In genomic region chr1:167268360-167269063, GRCm38 (mm10) we compare ENCODE assay signal across 12 mouse cellular contexts. TPM values are rescaled to one million over a fixed set of nuclear protein-coding genes. Genes with fewer than 3 reads are reported as not detected.
DNase-seq lines count a peak whose midpoint lies in the region; ATAC-seq and TF ChIP-seq lines count a peak whose summit lies in the region.
"Had no signal": no experiment of that assay in that cellular context is flagged by ENCODE, and none has a peak within 500 bp of the region (broad histone marks: within the 10 kb centered on the region; RNA-seq: fewer than 3 reads in every experiment).

No protein-coding gene starts in this region.

- H3K9ac ChIP-seq in lung, embryonic 15.5 days = no peak overlapping the region
- H3K9ac ChIP-seq in intestine, embryonic 16.5 days (ENCODE audit: low read depth, low read length) = no peak overlapping the region
- no peak overlapping the region for H3K9ac ChIP-seq in midbrain, embryonic 13.5 days (replicated peaks)
- H3K9ac ChIP-seq: embryonic facial prominence, embryonic 12.5 days; kidney, embryonic 15.5 days had no signal

- H3K4me1 ChIP-seq in lung, embryonic 15.5 days = peaks cover 52% of the 10 kb centered on the region
- H3K4me1 ChIP-seq in intestine, embryonic 16.5 days (ENCODE audit: control insufficient read depth, insufficient read depth, low read length) = peaks cover 37% of the 10 kb centered on the region
- peaks cover 39% of the 10 kb centered on the region for H3K4me1 ChIP-seq in midbrain, embryonic 13.5 days (replicated peaks)

- peaks cover 81% of the 10 kb centered on the region for H3K79me2 ChIP-seq in myocyte (ENCODE audit: control insufficient read depth, insufficient read depth)

- no peak for TF ChIP-seq CTCF in gastrocnemius, adult 2 months (IDR thresholded peaks at IDR 0.05)

- WGBS in lung, embryonic 15.5 days = 85% methylated on average over 9 of the region's 9 CpGs
- WGBS in intestine, embryonic 16.5 days = 87% methylated on average over 9 of the region's 9 CpGs
- 88% methylated on average over 9 of the region's 9 CpGs for WGBS in midbrain, embryonic 13.5 days

- DNase-seq in gastrocnemius, adult 2 months = no peak
- no peak for DNase-seq in gastrocnemius, postnatal 4 days (ENCODE audit: low spot score in 2 of 2)
- DNase-seq in lung, postnatal 25 days (ENCODE audit: low spot score) = no peak
- DNase-seq in left cerebral cortex, postnatal 10 days (ENCODE audit: extremely low spot score in 1 of 2, low spot score in 2 of 2) = no peak
- DNase-seq: gastrocnemius, postnatal 10 days; retina, postnatal 1 day had no signal

- no peaks in the 10 kb centered on the region for H3K36me3 ChIP-seq in lung, embryonic 15.5 days
- H3K36me3 ChIP-seq in intestine, embryonic 16.5 days (ENCODE audit: control insufficient read depth, insufficient read depth, low read length) = no peaks in the 10 kb centered on the region
- no peaks in the 10 kb centered on the region for H3K36me3 ChIP-seq in myocyte (ENCODE audit: control insufficient read depth, insufficient read depth)
- H3K36me3 ChIP-seq in midbrain, embryonic 13.5 days = no peaks in the 10 kb centered on the region
- H3K36me3 ChIP-seq: embryonic facial prominence, embryonic 12.5 days had no signal

- H3K27ac ChIP-seq in gastrocnemius, adult 2 months = peak overlapping the region; percentile 85
- peak overlapping the region; percentile 93; the same call in 1 of the 2 replicates for H3K27ac ChIP-seq in lung, embryonic 15.5 days
- peak overlapping the region; percentile 54; the same call in 1 of the 2 replicates for H3K27ac ChIP-seq in intestine, embryonic 16.5 days (ENCODE audit: low read length)
- H3K27ac ChIP-seq in midbrain, embryonic 13.5 days = no peak overlapping the region

- peak overlapping the region; percentile 59 for H3K4me3 ChIP-seq in gastrocnemius, adult 2 months
- no peak overlapping the region for H3K4me3 ChIP-seq in lung, embryonic 15.5 days
- H3K4me3 ChIP-seq in intestine, embryonic 16.5 days (ENCODE audit: low read length) = no peak overlapping the region
- H3K4me3 ChIP-seq in myocyte = no peak overlapping the region
- no peak overlapping the region for H3K4me3 ChIP-seq in midbrain, embryonic 13.5 days (replicated peaks)
- H3K4me3 ChIP-seq: embryonic facial prominence, embryonic 12.5 days; kidney, embryonic 15.5 days had no signal

- intact Hi-C loops in gastrocnemius, adult 2 months (cut with DNase I) = loop anchor here (5.0 kb wide), 1 partner anchor 36 kb away; no protein-coding TSS in a partner anchor
- intact Hi-C loops in left cerebral cortex, postnatal 10 days (cut with DNase I) = no loop called here

- no peak for TF ChIP-seq POLR2A in myocyte (IDR thresholded peaks at IDR 0.05; ENCODE audit: insufficient read length, low read depth)

- H3K27me3 ChIP-seq in lung, embryonic 15.5 days = no peaks in the 10 kb centered on the region
- peaks cover 3% of the 10 kb centered on the region; the same call in 1 of the 2 replicates for H3K27me3 ChIP-seq in intestine, embryonic 16.5 days (replicated peaks; ENCODE audit: control insufficient read depth, insufficient read depth, low read length)
- H3K27me3 ChIP-seq in myocyte (ENCODE audit: control insufficient read depth, insufficient read depth, insufficient read length) = no peaks in the 10 kb centered on the region
- H3K27me3 ChIP-seq in midbrain, embryonic 13.5 days = no peaks in the 10 kb centered on the region
- H3K27me3 ChIP-seq: embryonic facial prominence, embryonic 12.5 days; kidney, embryonic 15.5 days had no signal

- peak overlapping the region; percentile 58; the same call in 1 of the 2 replicates for H3K4me2 ChIP-seq in lung, embryonic 15.5 days
- no peak overlapping the region for H3K4me2 ChIP-seq in intestine, embryonic 16.5 days (ENCODE audit: low read depth, low read length)
- peak overlapping the region; percentile 82 for H3K4me2 ChIP-seq in myocyte (ENCODE audit: low read depth)
- no peak overlapping the region for H3K4me2 ChIP-seq in midbrain, embryonic 13.5 days (replicated peaks)

- H3K9me3 ChIP-seq in lung, embryonic 15.5 days = no peaks in the 10 kb centered on the region
- no peaks in the 10 kb centered on the region for H3K9me3 ChIP-seq in intestine, embryonic 16.5 days (ENCODE audit: control insufficient read depth, low read length)
- no peaks in the 10 kb centered on the region for H3K9me3 ChIP-seq in midbrain, embryonic 13.5 days
- H3K9me3 ChIP-seq: embryonic facial prominence, embryonic 12.5 days; kidney, embryonic 15.5 days had no signal

- H3ac ChIP-seq in myocyte (ENCODE audit: control insufficient read depth, insufficient read length) = no peak overlapping the region

- no peak for ATAC-seq in lung, embryonic 15.5 days (ENCODE audit: borderline replicate concordance, extremely low read depth, low FRiP score, low TSS enrichment)
- no peak for ATAC-seq in intestine, embryonic 16.5 days
- no peak for ATAC-seq in midbrain, embryonic 13.5 days

TF ChIP-seq in myocyte, 11 proteins besides CTCF, POLR2A, EP300 and RAD21:
- TF ChIP-seq TCF3 (IDR thresholded peaks at IDR 0.05; ENCODE audit: insufficient read length, low read depth) (no peak), USF1 (IDR thresholded peaks at IDR 0.05; ENCODE audit: low read depth) (no peak), CEBPB (IDR thresholded peaks at IDR 0.05; ENCODE audit: insufficient read depth, poor library complexity, severe bottlenecking) (no peak), MYOD1 (IDR thresholded peaks at IDR 0.05; ENCODE audit: control insufficient read depth in 1 of 3, insufficient read length in 2 of 3, low read depth in 2 of 3) (no peak), TCF12 (IDR thresholded peaks at IDR 0.05; ENCODE audit: insufficient read depth, poor library complexity, severe bottlenecking) (no peak), E2F4 (IDR thresholded peaks at IDR 0.05; ENCODE audit: insufficient read depth) (no peak), REST (IDR thresholded peaks at IDR 0.05; ENCODE audit: insufficient read depth, insufficient read length) (no peak)
TF ChIP-seq in myocyte: peak in this region for 0.

RNA-seq across cellular contexts. Expression of gene Uck2, which starts 16.6 kb away (rescaled TPM):
- total RNA-seq in gastrocnemius, adult 2 months (2021) = 10 to 100 TPM; 14.1 to 22.4 TPM
- 10 to 100 TPM; 26.9 to 29.9 TPM for total RNA-seq in gastrocnemius, postnatal 4 days (2021)
- polyA plus RNA-seq in lung, embryonic 15.5 days (2015; fragmentation: Nextera tagmentation; extraction: Ambion mirVana) = 79.2 and 85.4 TPM in 2 replicates
- polyA plus RNA-seq in intestine, embryonic 16.5 days (2015; fragmentation: Nextera tagmentation; extraction: Ambion mirVana) = 30.8 and 36.8 TPM in 2 replicates
- polyA plus RNA-seq in myocyte (2012; fragmentation: generic; extraction: Trizol) = 66.7 TPM
- 10 to 100 TPM; 76.6 to 78.0 TPM for total RNA-seq in left cerebral cortex, postnatal 10 days (2021)
- polyA plus RNA-seq in midbrain, embryonic 13.5 days (2015; fragmentation: Nextera tagmentation; extraction: Ambion mirVana) = 67.6 and 70.1 TPM in 2 replicates

RNA-seq across cellular contexts. Expression of gene Tmco1, which starts 39.7 kb away (rescaled TPM):
- 10 to 100 TPM; 33.2 to 40.4 TPM for total RNA-seq in gastrocnemius, adult 2 months (2021)
- total RNA-seq in gastrocnemius, postnatal 4 days (2021) = 10 to 100 TPM; 45.2 to 50.6 TPM
- polyA plus RNA-seq in lung, embryonic 15.5 days (2015; fragmentation: Nextera tagmentation; extraction: Ambion mirVana) = 101 TPM in 2 replicates
- polyA plus RNA-seq in intestine, embryonic 16.5 days (2015; fragmentation: Nextera tagmentation; extraction: Ambion mirVana) = 132 and 133 TPM in 2 replicates
- 57.2 TPM for polyA plus RNA-seq in myocyte (2012; fragmentation: generic; extraction: Trizol)
- 10 to 100 TPM; 40.3 to 42.0 TPM for total RNA-seq in left cerebral cortex, postnatal 10 days (2021)
- 75.3 and 76.9 TPM in 2 replicates for polyA plus RNA-seq in midbrain, embryonic 13.5 days (2015; fragmentation: Nextera tagmentation; extraction: Ambion mirVana)

Comparison
In these comparisons a context has a peak if more than half of its experiments do, and no peak if none do; other contexts are left out.
1. H3K4me2 ChIP-seq: peak in lung, embryonic 15.5 days (single experiment) and myocyte (single experiment); none in intestine, embryonic 16.5 days (single experiment) and midbrain, embryonic 13.5 days (single experiment).